Mouse (Mus musculus) hindbrain, embryonic 11.5 days (tissue): Measurements from ENCODE around the gene Gm20547. TPM values are rescaled to one million over a fixed set of nuclear protein-coding genes. Genes with fewer than 3 reads are reported as not detected.
A peak's percentile ranks its signal among the peaks of the same experiment; 100 is the strongest.
"Not testable (repeated sequence)": the region's sequence is repeated elsewhere in the genome, so short reads cannot be mapped to it uniquely, and the experiment has no call there.

ENCODE experiments used
- ATAC-seq: fragments of 200-750 bp; cut with Nextera tagmentation; 2 replicates; pipeline ENCODE4 v1.8.0; 2017; ENCODE audit warnings: mild to moderate bottlenecking, moderate TSS enrichment, moderate library complexity; ENCODE audit not compliant: low FRiP score
- DNase-seq: peaks from one replicate; pipeline ENCODE4 v3.0.0-alpha.2; 2015; ENCODE audit warnings: low spot score
- H3K27ac ChIP-seq: fragments of 300-500 bp; sonication (generic); 2 replicates; pipeline ENCODE4 v1.5.1; 2014; ENCODE audit warnings: mild to moderate bottlenecking, low read depth, low read length
- H3K27me3 ChIP-seq: fragments of 300-500 bp; sonication (generic); 2 replicates; pipeline ENCODE4 v1.6.1; 2014; ENCODE audit warnings: mild to moderate bottlenecking, low read length, moderate library complexity, mixed read lengths; ENCODE audit not compliant: control insufficient read depth, insufficient read depth
- H3K36me3 ChIP-seq: fragments of 300-500 bp; sonication (generic); 2 replicates; pipeline ENCODE4 v1.6.1; 2014; ENCODE audit warnings: mild to moderate bottlenecking, low read length, moderate library complexity, mixed read lengths; ENCODE audit not compliant: control insufficient read depth, insufficient read depth
- H3K4me1 ChIP-seq: fragments of 300-500 bp; sonication (generic); replicated peaks from 2 replicates; pipeline ENCODE4 v1.6.1; 2014; ENCODE audit warnings: low read length, mixed read lengths; ENCODE audit not compliant: control insufficient read depth, insufficient read depth
- H3K4me2 ChIP-seq: fragments of 300-500 bp; sonication (generic); replicated peaks from 2 replicates; pipeline ENCODE4 v1.6.1; 2014; ENCODE audit warnings: mild to moderate bottlenecking, low read depth, low read length
- H3K4me3 ChIP-seq: fragments of 300-500 bp; sonication (generic); 2 replicates; pipeline ENCODE4 v1.5.1; 2014; ENCODE audit warnings: low read depth, low read length
- H3K9ac ChIP-seq: fragments of 300-500 bp; sonication (generic); 2 replicates; pipeline ENCODE4 v1.6.1; 2014; ENCODE audit warnings: low read depth, low read length
- H3K9me3 ChIP-seq: fragments of 300-500 bp; sonication (generic); 2 replicates; pipeline ENCODE4 v1.6.1; 2016; ENCODE audit warnings: low read length; ENCODE audit not compliant: control insufficient read depth
- WGBS: fragments of 180-500 bp; shearing (Covaris S2); extraction: QIAGEN DNeasy Blood & Tissue Kit; methylation state at CpG from one replicate; pipeline ENCODE4 v1.1.7; 2014; 5-methylcytosine and 5-hydroxymethylcytosine counted together
- polyA plus RNA-seq: library from polyadenylated mRNA; unstranded; fragments of >200 nt; fragmentation: Nextera tagmentation; extraction: Ambion mirVana; gene quantifications from 2 replicates; pipeline ENCODE4 v1.2.1, GENCODE M21; 2014

Gm20547 gene
- polyA plus RNA-seq, 1 experiment from 2014 or later: not detected

DNA sequence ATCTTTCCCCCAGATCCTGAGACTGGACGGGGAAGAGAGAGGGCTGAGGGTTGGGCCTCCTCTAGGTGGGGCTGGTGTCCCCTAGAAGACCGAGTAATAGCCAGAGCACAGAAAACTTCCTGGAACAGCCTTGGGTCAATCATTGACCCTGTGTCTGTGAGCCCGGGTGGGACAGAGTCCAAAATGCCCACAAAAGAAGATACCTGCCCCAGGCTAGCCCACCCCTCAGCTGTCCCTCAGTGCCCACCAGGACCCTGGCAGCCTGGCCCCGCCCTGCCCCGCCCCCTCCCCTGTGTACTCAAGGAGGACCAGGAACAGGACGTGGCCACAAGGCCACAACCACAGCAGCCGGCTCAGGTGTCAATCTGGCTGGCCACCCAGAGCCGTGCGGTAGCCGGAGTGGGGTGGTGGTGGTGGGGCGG lies 33.6 kb upstream of the Gm20547 start:
- DNase-seq (no peak), ATAC-seq (no peak)
- Histone ChIP-seq H3K4me2 (no peak overlapping the region), H3K9me3 (no peaks in the 10 kb centered on the region), H3K4me1 (no peaks in the 10 kb centered on the region), H3K4me3 (no peak overlapping the region), H3K27me3 (no peaks in the 10 kb centered on the region), H3K27ac (no peak overlapping the region), H3K36me3 (peaks cover 20% of the 10 kb centered on the region), H3K9ac (no peak overlapping the region)
- 20% methylated on average over 10 of the region's 11 CpGs for WGBS

DNA sequence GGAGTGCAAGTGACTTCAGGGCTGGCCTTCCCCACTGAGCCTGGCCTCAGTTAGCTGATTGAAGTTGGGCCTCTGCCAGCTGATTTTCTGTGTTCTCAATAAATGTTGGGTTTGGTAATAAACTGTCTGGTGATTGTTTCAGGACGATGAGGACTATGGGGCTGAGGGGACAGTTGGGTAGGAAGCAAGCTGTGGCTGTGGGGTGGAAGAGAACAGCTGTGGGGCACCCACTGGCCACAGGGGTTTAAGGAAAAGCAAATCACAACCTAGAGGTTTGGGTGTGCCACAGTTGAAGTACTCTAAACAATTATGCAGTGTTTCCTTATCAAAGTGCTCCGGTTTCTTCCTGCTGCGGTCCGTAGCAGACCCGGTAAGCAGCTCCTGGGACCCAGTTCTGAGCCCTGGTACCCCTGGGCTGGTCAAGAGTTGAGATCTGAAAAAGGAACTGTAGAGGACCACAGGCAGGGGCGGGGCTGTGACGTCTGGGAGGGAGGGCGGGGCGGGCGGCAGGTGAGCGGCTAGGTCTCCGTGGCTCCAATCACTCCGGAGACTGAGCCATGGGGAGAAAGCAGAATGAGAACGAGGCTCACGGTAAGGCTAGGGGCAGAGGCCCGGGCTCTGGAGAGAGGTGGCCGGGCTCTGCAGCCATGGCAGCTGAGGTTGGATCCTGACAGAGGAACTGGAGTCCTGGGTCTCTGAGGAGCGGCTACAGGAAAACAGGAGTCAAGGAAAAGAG lies 32.3 kb upstream of the Gm20547 start, which contains the start of gene Slc44a4:
Gene Slc44a4, plus strand, starts transcription at position 537 of the 736 bp plus-strand sequence.
- ATAC-seq (no peak), DNase-seq (no peak)
- Histone ChIP-seq H3K36me3 (peaks cover 20% of the 10 kb centered on the region), H3K9me3 (no peaks in the 10 kb centered on the region), H3K4me3 (no peak within 1 kb of the TSS), H3K27me3 (no peaks in the 10 kb centered on the region), H3K27ac (no peak within 1 kb of the TSS), H3K4me1 (no peaks in the 10 kb centered on the region), H3K9ac (no peak within 1 kb of the TSS), H3K4me2 (no peak within 1 kb of the TSS)
- 35% methylated on average over 18 of the region's 18 CpGs for WGBS

DNA sequence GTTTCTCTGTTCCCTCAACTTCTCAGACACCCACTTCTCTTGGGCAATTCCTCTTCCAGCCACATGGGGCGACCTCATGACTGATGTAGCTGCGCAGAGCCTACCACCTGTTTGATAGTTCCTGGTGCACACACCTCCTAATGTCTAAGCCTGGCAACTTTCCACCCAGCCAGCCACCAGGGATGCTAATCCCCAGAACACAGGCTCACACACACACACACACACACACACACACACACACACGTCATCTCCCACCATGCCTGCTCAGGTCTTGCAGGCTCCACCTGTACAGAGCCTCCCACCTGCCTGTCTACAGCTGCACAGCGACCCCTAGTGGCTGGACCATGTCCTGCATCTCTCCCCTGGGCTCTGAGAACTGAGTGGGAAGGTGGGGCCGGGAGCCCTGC lies 30.1 kb upstream of the Gm20547 start:
- no peaks in the 10 kb centered on the region for H3K27me3 ChIP-seq
- no peak overlapping the region for H3K9ac ChIP-seq
- DNase-seq: peak; percentile 80
- 53% methylated on average over 5 of the region's 5 CpGs for WGBS
- H3K4me3 ChIP-seq: no peak overlapping the region
- no peaks in the 10 kb centered on the region for H3K4me1 ChIP-seq
- no peaks in the 10 kb centered on the region for H3K9me3 ChIP-seq
- no peak overlapping the region for H3K4me2 ChIP-seq
- ATAC-seq: peak; percentile 46; the same call in 1 of the 2 replicates
- peaks cover 30% of the 10 kb centered on the region for H3K36me3 ChIP-seq
- H3K27ac ChIP-seq: no peak overlapping the region

DNA sequence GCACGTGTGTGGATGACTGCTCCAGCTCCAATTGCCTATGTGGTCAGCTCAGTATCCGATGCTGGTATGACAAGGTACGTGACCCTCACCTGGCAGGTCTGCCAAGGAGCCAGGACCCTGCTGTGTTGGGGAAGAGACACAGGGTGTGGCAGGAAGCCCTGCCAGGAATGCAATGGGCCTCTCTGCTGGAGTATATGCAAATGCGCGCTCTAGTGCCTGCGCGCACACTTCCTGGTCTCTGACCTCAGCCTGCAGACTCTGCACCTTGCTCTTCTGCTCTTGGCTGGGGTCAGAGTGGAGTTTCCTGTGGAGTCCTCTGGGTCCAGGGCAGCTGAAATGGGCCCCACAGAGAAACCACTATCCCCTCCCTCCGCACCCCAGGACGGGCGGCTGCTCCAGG lies 29.1 kb upstream of the Gm20547 start:
- H3K9me3 ChIP-seq: no peaks in the 10 kb centered on the region
- no peak overlapping the region for H3K27ac ChIP-seq
- no peak overlapping the region for H3K9ac ChIP-seq
- ATAC-seq (no peak), DNase-seq (no peak)
- H3K36me3 ChIP-seq: peaks cover 39% of the 10 kb centered on the region
- no peaks in the 10 kb centered on the region for H3K4me1 ChIP-seq
- no peak overlapping the region for H3K4me2 ChIP-seq
- no peaks in the 10 kb centered on the region for H3K27me3 ChIP-seq
- WGBS: 88% methylated on average over 10 of the region's 10 CpGs
- H3K4me3 ChIP-seq: no peak overlapping the region

DNA sequence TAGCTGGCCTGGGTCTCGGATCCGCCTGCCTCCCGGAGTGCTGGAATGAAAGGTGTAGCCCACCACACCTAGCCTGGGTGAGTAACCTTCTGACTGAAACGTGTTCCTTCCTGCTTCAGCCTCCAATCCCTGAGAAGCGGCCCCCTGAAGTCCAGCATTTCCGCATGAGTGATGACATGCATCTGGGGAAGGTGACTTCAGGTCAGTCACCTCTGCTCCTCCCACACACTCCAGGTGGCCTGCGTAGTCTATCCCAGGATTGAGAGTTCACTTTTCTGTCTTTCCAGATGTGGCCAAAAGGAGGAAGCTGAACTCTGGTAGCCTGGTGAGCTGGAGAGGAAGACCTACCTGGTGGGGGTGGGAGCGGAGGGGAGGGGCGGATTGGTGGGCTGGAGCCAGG lies 21.1 kb upstream of the Gm20547 start:
- Histone ChIP-seq H3K27ac (no peak overlapping the region), H3K4me1 (no peaks in the 10 kb centered on the region), H3K36me3 (peaks cover 25% of the 10 kb centered on the region), H3K27me3 (no peaks in the 10 kb centered on the region), H3K9me3 (no peaks in the 10 kb centered on the region), H3K9ac (no peak overlapping the region), H3K4me3 (no peak overlapping the region), H3K4me2 (no peak overlapping the region)
- no peak for DNase-seq
- ATAC-seq: no peak
- 93% methylated on average over 9 of the region's 9 CpGs for WGBS

DNA sequence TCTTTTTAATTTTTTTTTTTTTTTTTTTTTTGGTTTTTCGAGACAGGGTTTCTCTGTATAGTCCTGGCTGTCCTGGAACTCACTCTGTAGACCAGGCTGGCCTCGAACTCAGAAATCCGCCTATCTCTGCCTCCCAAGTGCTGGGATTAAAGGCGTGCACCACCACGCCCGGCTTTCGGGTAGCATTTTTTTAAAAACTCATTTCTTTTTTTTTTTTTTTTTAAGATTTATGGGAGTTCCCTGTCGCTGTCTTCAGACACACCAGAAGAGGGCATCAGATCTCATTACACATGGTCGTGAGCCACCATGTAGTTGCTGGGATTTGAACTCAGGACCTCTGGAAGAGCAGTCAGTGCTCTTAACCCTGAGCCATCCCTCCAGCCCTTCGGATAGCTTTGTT lies 20.1 kb upstream of the Gm20547 start:
- H3K36me3 ChIP-seq: peaks cover 22% of the 10 kb centered on the region
- DNase-seq, H3K27ac ChIP-seq, H3K4me2 ChIP-seq, H3K4me1 ChIP-seq, ATAC-seq, H3K27me3 ChIP-seq, H3K9ac ChIP-seq, H3K4me3 ChIP-seq, H3K9me3 ChIP-seq: not testable (repeated sequence)
- WGBS: 87% methylated on average over 8 of the region's 10 CpGs

DNA sequence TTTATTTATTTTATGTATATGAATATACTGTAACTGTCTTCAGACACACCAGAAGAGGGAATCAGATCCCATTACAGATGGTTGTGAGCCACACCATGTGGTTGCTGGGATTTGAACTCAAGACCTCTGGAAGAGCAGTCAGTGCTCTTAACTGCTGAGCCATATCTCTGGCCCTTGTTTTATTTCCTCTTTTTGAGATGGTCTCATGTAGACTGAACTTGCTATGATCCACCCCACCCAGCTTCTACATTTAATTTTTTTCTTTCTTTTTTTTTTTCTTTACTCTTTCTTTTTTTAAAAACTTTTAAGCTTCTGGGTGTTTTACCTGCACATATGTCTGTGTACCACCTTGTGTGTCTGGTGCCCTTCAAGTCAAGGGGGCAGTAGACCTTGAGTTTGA lies 19.0 kb upstream of the Gm20547 start:
- not testable (repeated sequence) for H3K9me3 ChIP-seq, H3K27me3 ChIP-seq, DNase-seq, H3K4me3 ChIP-seq, H3K27ac ChIP-seq, ATAC-seq, H3K9ac ChIP-seq, H3K4me1 ChIP-seq, H3K4me2 ChIP-seq
- H3K36me3 ChIP-seq: peaks cover 18% of the 10 kb centered on the region

DNA sequence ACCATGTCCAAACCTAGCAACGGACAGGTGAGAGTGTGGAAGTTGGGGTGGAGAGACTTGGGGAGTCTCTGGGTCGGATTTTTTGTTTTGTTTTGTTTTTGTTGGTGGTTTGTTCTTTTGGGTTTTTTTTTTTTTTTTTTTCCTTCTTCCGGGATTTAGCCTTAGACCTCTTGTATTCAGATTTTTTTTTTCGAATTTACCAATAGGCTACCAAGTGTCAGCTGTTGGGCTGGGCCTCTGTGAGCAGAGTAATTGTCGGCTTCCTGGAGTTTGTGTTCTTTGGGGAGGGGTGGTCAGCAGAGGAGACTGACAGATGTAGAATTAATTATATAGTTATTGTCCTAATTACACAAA lies 18.0 kb upstream of the Gm20547 start:
- H3K27ac ChIP-seq: no peak overlapping the region
- H3K9me3 ChIP-seq: no peaks in the 10 kb centered on the region
- peaks cover 10% of the 10 kb centered on the region for H3K4me1 ChIP-seq
- DNase-seq (no peak), ATAC-seq (no peak)
- WGBS: 7% methylated on average over 5 of the region's 5 CpGs
- H3K4me2 ChIP-seq: peak overlapping the region; percentile 93
- no peaks in the 10 kb centered on the region for H3K27me3 ChIP-seq
- H3K4me3 ChIP-seq: peak overlapping the region; percentile 78
- peaks cover 12% of the 10 kb centered on the region for H3K36me3 ChIP-seq
- H3K9ac ChIP-seq: peak overlapping the region; percentile 89
